Mouse (Mus musculus) intestine, postnatal 0 days (tissue): ENCODE results near the gene Cd180. TPM values are rescaled to one million over a fixed set of nuclear protein-coding genes. Genes with fewer than 3 reads are reported as not detected.

ENCODE experiments used
- ATAC-seq: fragments of 200-750 bp; cut with Nextera tagmentation; 2 replicates; pipeline ENCODE4 v1.8.0; 2017; ENCODE audit warnings: mild to moderate bottlenecking, moderate TSS enrichment, moderate library complexity
- H3K27ac ChIP-seq: fragments of 300-500 bp; sonication (generic); 2 replicates; pipeline ENCODE4 v1.5.1; 2014; ENCODE audit warnings: mild to moderate bottlenecking, low read depth, low read length, moderate library complexity
- H3K27me3 ChIP-seq: fragments of 300-500 bp; sonication (generic); replicated peaks from 2 replicates; pipeline ENCODE4 v1.6.1; 2014; ENCODE audit warnings: low read length, mixed read lengths; ENCODE audit not compliant: control insufficient read depth, insufficient read depth
- H3K36me3 ChIP-seq: fragments of 300-500 bp; sonication (generic); 2 replicates; pipeline ENCODE4 v1.6.1; 2014; ENCODE audit warnings: mild to moderate bottlenecking, moderate library complexity; ENCODE audit not compliant: control insufficient read depth, insufficient read depth
- H3K4me1 ChIP-seq: fragments of 300-500 bp; sonication (generic); replicated peaks from 2 replicates; pipeline ENCODE4 v1.6.1; 2014; ENCODE audit warnings: antibody characterized with exemption, low read length, mixed read lengths; ENCODE audit not compliant: control insufficient read depth, insufficient read depth
- H3K4me2 ChIP-seq: fragments of 300-500 bp; sonication (generic); replicated peaks from 2 replicates; pipeline ENCODE4 v1.6.1; 2014; ENCODE audit warnings: low read depth, mild to moderate bottlenecking, moderate library complexity
- H3K4me3 ChIP-seq: fragments of 300-500 bp; sonication (generic); 2 replicates; pipeline ENCODE4 v1.5.1; 2014; ENCODE audit warnings: low read depth, low read length
- H3K9ac ChIP-seq: fragments of 300-500 bp; sonication (generic); 2 replicates; pipeline ENCODE4 v1.6.1; 2014; ENCODE audit warnings: mild to moderate bottlenecking, low read depth, low read length
- H3K9me3 ChIP-seq: fragments of 300-500 bp; sonication (generic); 2 replicates; pipeline ENCODE4 v1.6.1; 2016; ENCODE audit warnings: mixed run types; ENCODE audit not compliant: control insufficient read depth
- CTCF ChIP-seq: sonication (generic); IDR thresholded peaks from 2 replicates; pipeline ENCODE4 v1.5.1; 2016; ENCODE audit warnings: low read depth, mild to moderate bottlenecking, control low read depth, antibody characterized with exemption, moderate library complexity
- WGBS: fragments of 180-500 bp; shearing (Covaris S2); extraction: QIAGEN DNeasy Blood & Tissue Kit; methylation state at CpG from one replicate; pipeline ENCODE4 v1.1.7; 2014; 5-methylcytosine and 5-hydroxymethylcytosine counted together
- polyA plus RNA-seq: library from polyadenylated mRNA; unstranded; fragments of >200 nt; fragmentation: Nextera tagmentation; extraction: Ambion mirVana; gene quantifications from 2 replicates; pipeline ENCODE4 v1.2.1, GENCODE M21; 2015

Gene Cd180
- polyA plus RNA-seq, 1 experiment from 2014 or later = 0.31 TPM

- Histone ChIP-seq H3K4me1 (no peaks in the 10 kb centered on the region), H3K4me3 (no peak overlapping the region), H3K4me2 (no peak overlapping the region), H3K27ac (no peak overlapping the region), H3K9me3 (no peaks in the 10 kb centered on the region), H3K36me3 (no peaks in the 10 kb centered on the region), H3K27me3 (no peaks in the 10 kb centered on the region), H3K9ac (no peak overlapping the region)
- no peak for TF ChIP-seq CTCF
- WGBS = 82% methylated on average over 2 of the region's 2 CpGs
- ATAC-seq = no peak
Observed at GRCm38 (mm10) chr13:102655071-102655570, 38.2 kb upstream of the Cd180 start.

- no peak for ATAC-seq
- Histone ChIP-seq H3K36me3 (no peaks in the 10 kb centered on the region), H3K4me3 (no peak overlapping the region), H3K9ac (no peak overlapping the region), H3K27ac (no peak overlapping the region), H3K27me3 (no peaks in the 10 kb centered on the region), H3K4me2 (no peak overlapping the region), H3K9me3 (no peaks in the 10 kb centered on the region), H3K4me1 (no peaks in the 10 kb centered on the region)
- TF ChIP-seq CTCF = no peak
- 73% methylated on average over 11 of the region's 11 CpGs for WGBS
Observed at GRCm38 (mm10) chr13:102656153-102656690, 37.1 kb upstream of the Cd180 start.

GRCm38 (mm10) chr13:102658223-102658839 lies 35.0 kb upstream of the Cd180 start:
- Histone ChIP-seq H3K27ac (0 out of 2 replicates have a peak overlapping the region, but pooled peaks have one; percentile 7), H3K9me3 (no peaks in the 10 kb centered on the region), H3K27me3 (no peaks in the 10 kb centered on the region), H3K4me1 (no peaks in the 10 kb centered on the region), H3K4me3 (no peak overlapping the region), H3K9ac (no peak overlapping the region), H3K4me2 (no peak overlapping the region), H3K36me3 (no peaks in the 10 kb centered on the region)
- 57% methylated on average over 6 of the region's 6 CpGs for WGBS
- TF ChIP-seq CTCF = no peak
- no peak for ATAC-seq

- Histone ChIP-seq H3K36me3 (no peaks in the 10 kb centered on the region), H3K9me3 (no peaks in the 10 kb centered on the region), H3K27me3 (no peaks in the 10 kb centered on the region), H3K4me2 (no peak overlapping the region), H3K9ac (no peak overlapping the region), H3K27ac (no peak overlapping the region), H3K4me3 (no peak overlapping the region), H3K4me1 (no peaks in the 10 kb centered on the region)
- WGBS = 63% methylated on average over 6 of the region's 6 CpGs
- no peak for TF ChIP-seq CTCF
- ATAC-seq = no peak
Observed at GRCm38 (mm10) chr13:102664041-102664440, 29.3 kb upstream of the Cd180 start.

GRCm38 (mm10) chr13:102664843-102665587 lies 28.3 kb upstream of the Cd180 start:
- no peak for ATAC-seq
- no peaks in the 10 kb centered on the region for H3K27me3 ChIP-seq
- H3K36me3 ChIP-seq = no peaks in the 10 kb centered on the region
- H3K9me3 ChIP-seq = no peaks in the 10 kb centered on the region
- peak; percentile 68 for TF ChIP-seq CTCF
- peak overlapping the region; percentile 18; the same call in 1 of the 2 replicates for H3K4me2 ChIP-seq
- H3K4me3 ChIP-seq = no peak overlapping the region
- H3K27ac ChIP-seq = no peak overlapping the region
- H3K9ac ChIP-seq = no peak overlapping the region
- 59% methylated on average over 12 of the region's 12 CpGs for WGBS
- H3K4me1 ChIP-seq = no peaks in the 10 kb centered on the region

GRCm38 (mm10) chr13:102665588-102666232 lies 27.6 kb upstream of the Cd180 start:
- Histone ChIP-seq H3K4me1 (no peaks in the 10 kb centered on the region), H3K36me3 (no peaks in the 10 kb centered on the region), H3K4me3 (no peak overlapping the region), H3K9me3 (no peaks in the 10 kb centered on the region), H3K27ac (no peak overlapping the region), H3K4me2 (peak overlapping the region; percentile 18; the same call in 1 of the 2 replicates), H3K27me3 (no peaks in the 10 kb centered on the region), H3K9ac (no peak overlapping the region)
- no peak for ATAC-seq
- no peak for TF ChIP-seq CTCF
- 55% methylated on average over 18 of the region's 18 CpGs for WGBS
